Mouse (Mus musculus) thymus, adult 2 months (tissue): ENCODE data around the gene Qars. TPM values are rescaled to one million over a fixed set of nuclear protein-coding genes. Genes with fewer than 3 reads are reported as not detected.
A peak's percentile ranks its signal among the peaks of the same experiment; 100 is the strongest.

Experiments used
- DNase-seq: peaks from one replicate; pipeline ENCODE4 v3.0.0; 2021
- H3K27ac ChIP-seq: fragments of 200-500 bp; 2 replicates; pipeline ENCODE4 v1.5.1; 2012; ENCODE audit warnings: low read length, control low read depth; ENCODE audit not compliant: control insufficient read depth, insufficient read depth
- H3K27me3 ChIP-seq: fragments of 200-500 bp; 2 replicates; pipeline ENCODE4 v1.6.1; 2012; ENCODE audit warnings: mild to moderate bottlenecking, low read length, moderate library complexity, mixed read lengths; ENCODE audit not compliant: control insufficient read depth, insufficient read depth
- H3K36me3 ChIP-seq: fragments of 200-500 bp; 2 replicates; pipeline ENCODE4 v1.6.1; 2012; ENCODE audit warnings: mild to moderate bottlenecking, low read length, moderate library complexity; ENCODE audit not compliant: control insufficient read depth, insufficient read depth
- H3K4me1 ChIP-seq: fragments of 200-500 bp; replicated peaks from 2 replicates; pipeline ENCODE4 v1.6.1; 2012; ENCODE audit warnings: low read length; ENCODE audit not compliant: control insufficient read depth, insufficient read depth
- H3K4me3 ChIP-seq: fragments of 200-500 bp; 2 replicates; pipeline ENCODE4 v1.5.1; 2012; ENCODE audit warnings: mild to moderate bottlenecking, low read length, control low read depth, moderate library complexity; ENCODE audit not compliant: control insufficient read depth, insufficient read depth
- CTCF ChIP-seq: fragments of 200-500 bp; IDR thresholded peaks from 2 replicates; pipeline ENCODE4 v1.5.1; 2012; ENCODE audit warnings: mild to moderate bottlenecking, control low read depth, low read length, moderate library complexity, borderline replicate concordance; ENCODE audit not compliant: control insufficient read depth, poor library complexity, insufficient read depth; ENCODE audit errors: extremely low read depth
- POLR2A ChIP-seq: fragments of 200-500 bp; IDR thresholded peaks from 2 replicates; pipeline ENCODE4 v1.6.1; 2012; ENCODE audit warnings: mild to moderate bottlenecking, low read length, control low read depth, moderate library complexity; ENCODE audit not compliant: control insufficient read depth, poor library complexity, insufficient read depth; ENCODE audit errors: extremely low read depth
- WGBS: fragments of 180-500 bp; shearing (Covaris S2); methylation state at CpG from one replicate; pipeline ENCODE4 v1.1.7; 2018; 5-methylcytosine and 5-hydroxymethylcytosine counted together
- polyA plus RNA-seq: library from polyadenylated mRNA; depleted of rRNA; stranded (reverse); fragments of >200 nt; gene quantifications from 2 replicates; pipeline ENCODE4 v1.2.3, GENCODE M21; 2012; rRNA removed

The Qars gene
- 376 and 382 TPM in 2 replicates for polyA plus RNA-seq

- peak; percentile 94 for DNase-seq
- H3K4me3 ChIP-seq, result peak within 1 kb of the TSS; percentile 62
- H3K4me1 ChIP-seq, result peaks cover 16% of the 10 kb centered on the region
- TF ChIP-seq POLR2A (peak; percentile 49), CTCF (no peak)
- no peaks in the 10 kb centered on the region for H3K27me3 ChIP-seq
- H3K27ac ChIP-seq, result peak within 1 kb of the TSS; percentile 71; the same call in 1 of the 2 replicates
- under 1% methylated on average over 37 of the region's 37 CpGs for WGBS
- peaks cover 31% of the 10 kb centered on the region for H3K36me3 ChIP-seq
These were observed at the start of gene Qars for GRCm38 (mm10) chr9:108507619-108508434. TSS of gene Qars (plus strand) at chr9:108507706.

DNA sequence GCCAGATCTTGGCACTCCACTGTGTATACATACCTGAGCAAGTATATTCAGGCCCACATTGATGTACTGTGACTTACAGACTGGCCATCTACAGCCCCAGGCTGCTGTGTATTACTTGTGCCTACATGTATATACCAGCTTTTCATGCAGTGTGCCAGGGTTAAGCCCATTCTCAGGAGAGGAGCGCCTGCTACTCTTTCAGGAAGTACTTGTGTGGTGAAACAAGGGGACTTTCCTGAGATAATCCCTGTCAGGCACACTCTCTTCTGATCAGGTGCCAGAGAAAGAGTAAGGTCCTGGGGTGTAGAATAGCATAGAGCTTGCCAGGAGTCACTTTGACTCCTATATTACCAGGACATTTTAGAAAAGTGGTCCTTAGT lies 47.6 kb upstream of the Qars start:
- 96% methylated on average over 1 of the region's 1 CpGs for WGBS
- Histone ChIP-seq H3K36me3 (peaks cover 15% of the 10 kb centered on the region), H3K27ac (no peak overlapping the region), H3K4me3 (no peak overlapping the region; the same call in 1 of the 2 replicates), H3K27me3 (no peaks in the 10 kb centered on the region), H3K4me1 (peaks cover 11% of the 10 kb centered on the region)
- DNase-seq, result no peak
- TF ChIP-seq CTCF, result no peak

- DNase-seq, result peak; percentile 87
- under 1% methylated on average over 51 of the region's 52 CpGs for WGBS
- Histone ChIP-seq H3K27ac (peak within 1 kb of the TSS; percentile 9; the same call in 1 of the 2 replicates), H3K27me3 (no peaks in the 10 kb centered on the region), H3K36me3 (peaks cover 18% of the 10 kb centered on the region), H3K4me3 (peak within 1 kb of the TSS; percentile 77), H3K4me1 (peaks cover 11% of the 10 kb centered on the region)
- peak; percentile 73 for TF ChIP-seq POLR2A
- TF ChIP-seq CTCF, result 0 out of 2 replicates have a peak, but pooled peaks have one; percentile 27
These were observed 47.0 kb upstream of the Qars start, which contains the start of gene Ccdc71 for GRCm38 (mm10) chr9:108460319-108461178. TSS of gene Ccdc71 (plus strand) at chr9:108460527.

DNA sequence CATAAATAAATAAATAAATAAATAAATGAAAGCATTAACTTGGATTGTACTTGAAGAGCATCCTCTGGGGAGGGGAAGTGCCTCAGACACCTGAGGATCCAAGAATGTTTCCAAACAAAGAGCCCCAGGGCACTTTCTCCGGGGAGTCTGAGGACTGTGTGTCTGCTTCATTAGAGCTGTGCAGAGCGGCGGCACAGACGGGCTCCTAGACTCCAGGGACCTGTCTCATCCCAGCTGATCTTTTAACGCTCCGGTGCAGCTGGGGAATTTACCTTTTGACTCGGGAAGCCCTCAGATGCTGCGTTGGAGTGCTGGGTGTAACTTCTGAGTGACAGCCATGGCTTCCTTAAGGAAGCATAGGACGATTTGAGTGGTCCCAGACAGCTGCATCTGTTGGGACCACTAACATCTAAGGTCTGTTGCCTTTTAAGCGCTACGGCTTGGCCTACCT lies 46.3 kb upstream of the Qars start, which contains the start of gene Klhdc8b:
TSS of gene Klhdc8b (minus strand) at position 401 of the 451 bp plus-strand sequence.
- H3K36me3 ChIP-seq, result peaks cover 18% of the 10 kb centered on the region
- H3K4me3 ChIP-seq, result peak within 1 kb of the TSS; percentile 77
- peak within 1 kb of the TSS; percentile 9; the same call in 1 of the 2 replicates for H3K27ac ChIP-seq
- DNase-seq, result no peak
- 37% methylated on average over 11 of the region's 11 CpGs for WGBS
- H3K4me1 ChIP-seq, result peaks cover 11% of the 10 kb centered on the region
- no peaks in the 10 kb centered on the region for H3K27me3 ChIP-seq
- no peak for TF ChIP-seq CTCF
- TF ChIP-seq POLR2A, result no peak

GRCm38 (mm10) chr9:108461675-108462074 lies 45.8 kb upstream of the Qars start:
- no peaks in the 10 kb centered on the region for H3K27me3 ChIP-seq
- H3K27ac ChIP-seq, result no peak overlapping the region
- peaks cover 11% of the 10 kb centered on the region for H3K4me1 ChIP-seq
- no peak overlapping the region for H3K4me3 ChIP-seq
- peaks cover 18% of the 10 kb centered on the region for H3K36me3 ChIP-seq
- TF ChIP-seq POLR2A, result no peak
- TF ChIP-seq CTCF, result no peak
- DNase-seq, result no peak
- WGBS, result 91% methylated on average over 5 of the region's 5 CpGs

- WGBS, result 95% methylated on average over 10 of the region's 10 CpGs
- Histone ChIP-seq H3K4me1 (peaks cover 11% of the 10 kb centered on the region), H3K27me3 (no peaks in the 10 kb centered on the region), H3K4me3 (no peak overlapping the region), H3K27ac (no peak overlapping the region), H3K36me3 (peaks cover 18% of the 10 kb centered on the region)
- DNase-seq, result no peak
- TF ChIP-seq POLR2A (no peak), CTCF (no peak)
These were observed 45.3 kb upstream of the Qars start for GRCm38 (mm10) chr9:108462192-108462591.
